Mouse (Mus musculus) activated CD4-positive, CD25-positive, alpha-beta regulatory T cell, adult 9 weeks (primary cell): Measurements from ENCODE around the gene Tamm41. TPM values are rescaled to one million over a fixed set of nuclear protein-coding genes. Genes with fewer than 3 reads are reported as not detected.

Experiments
- polyA plus RNA-seq: library from polyadenylated mRNA; unstranded; fragments of 100-300 nt; shearing (Covaris generic); gene quantifications from one replicate; pipeline ENCODE4 v1.2.1, GENCODE M21; 2017

Tamm41 gene
- polyA plus RNA-seq, result 31.0 TPM

GRCm38 (mm10) chr6:115037103-115038094 lies at the start of gene Tamm41:
Tamm41 (minus strand) TSS chr6:115037876.

GRCm38 (mm10) chr6:114969213-114970120 lies 68.2 kb downstream of the Tamm41 start, which contains the start of gene Vgll4:
Vgll4 (minus strand) TSS chr6:114969994.

Other genes with a start within 250 kb of the Tamm41 start
- gene Vgll4, start 67.9 kb downstream of the Tamm41 start, polyA plus RNA-seq, result 133 TPM
- gene Syn2, start 97.0 kb upstream of the Tamm41 start, polyA plus RNA-seq, result not detected
- gene Gm17482, start 189.5 kb upstream of the Tamm41 start, polyA plus RNA-seq, result not detected
- gene Timp4, start 214.3 kb upstream of the Tamm41 start, polyA plus RNA-seq, result not detected